Mouse (Mus musculus): ENCODE results near the gene Gm45521. TPM values are rescaled to one million over a fixed set of nuclear protein-coding genes. Genes with fewer than 3 reads are reported as not detected.

The Gm45521 gene
- polyA plus RNA-seq, 1 experiment from 2014 or later = not detected

GRCm38 (mm10) chr14:7974643-7975042 is 17.6 kb downstream of the Gm45521 start:
- Histone ChIP-seq H3K4me2 (ENCODE audit: low read depth, low read length) (no peak overlapping the region), H3K9me3 (ENCODE audit: low read length) (no peaks in the 10 kb centered on the region), H3K36me3 (replicated peaks; ENCODE audit: insufficient read depth, low read length) (no peaks in the 10 kb centered on the region), H3K9ac (replicated peaks) (no peak overlapping the region), H3K27me3 (ENCODE audit: insufficient read depth, low read length) (no peaks in the 10 kb centered on the region), H3K4me3 (ENCODE audit: low read depth, low read length) (no peak overlapping the region), H3K27ac (ENCODE audit: low read depth) (no peak overlapping the region), H3K4me1 (ENCODE audit: insufficient read depth) (no peaks in the 10 kb centered on the region; the same call in 1 of the 2 replicates)
- 43% methylated on average over 1 of the region's 1 CpGs for WGBS (ENCODE audit: insufficient replicate concordance)
- TF ChIP-seq EP300 (IDR thresholded peaks at IDR 0.05; ENCODE audit: low read depth) = no peak
- TF ChIP-seq CTCF (IDR thresholded peaks at IDR 0.05; ENCODE audit: low read depth) = no peak
- DNase-seq (no peak), ATAC-seq (peak; percentile 56)

GRCm38 (mm10) chr14:7975177-7975576 is 18.1 kb downstream of the Gm45521 start:
- H3K27ac ChIP-seq (ENCODE audit: low read depth) = no peak overlapping the region

GRCm38 (mm10) chr14:7977471-7977870 is 20.4 kb downstream of the Gm45521 start:
- no peak overlapping the region for H3K4me2 ChIP-seq (ENCODE audit: low read depth, low read length)
- no peaks in the 10 kb centered on the region; the same call in 1 of the 2 replicates for H3K4me1 ChIP-seq (ENCODE audit: insufficient read depth)
- H3K9me3 ChIP-seq (ENCODE audit: low read length) = no peaks in the 10 kb centered on the region
- H3K4me3 ChIP-seq (ENCODE audit: low read depth, low read length) = no peak overlapping the region
- H3K9ac ChIP-seq (replicated peaks) = no peak overlapping the region
- ATAC-seq = no peak
- no peak for TF ChIP-seq CTCF (IDR thresholded peaks at IDR 0.05; ENCODE audit: low read depth)
- TF ChIP-seq EP300 (IDR thresholded peaks at IDR 0.05; ENCODE audit: low read depth) = no peak
- H3K36me3 ChIP-seq (replicated peaks; ENCODE audit: insufficient read depth, low read length) = no peaks in the 10 kb centered on the region
- WGBS (ENCODE audit: insufficient replicate concordance) = 57% methylated on average over 1 of the region's 1 CpGs
- H3K27ac ChIP-seq (ENCODE audit: low read depth) = 0 out of 2 replicates have a peak overlapping the region, but pooled peaks have one; percentile 7
- DNase-seq = no peak
- H3K27me3 ChIP-seq (ENCODE audit: insufficient read depth, low read length) = no peaks in the 10 kb centered on the region

More at GRCm38 (mm10) chr14:7975177-7975576, 18.1 kb downstream of the Gm45521 start:
- H3K27me3 ChIP-seq (ENCODE audit: insufficient read depth, low read length) = no peaks in the 10 kb centered on the region
- no peaks in the 10 kb centered on the region for H3K36me3 ChIP-seq (replicated peaks; ENCODE audit: insufficient read depth, low read length)
- no peaks in the 10 kb centered on the region; the same call in 1 of the 2 replicates for H3K4me1 ChIP-seq (ENCODE audit: insufficient read depth)
- TF ChIP-seq CTCF (IDR thresholded peaks at IDR 0.05; ENCODE audit: low read depth) (no peak), EP300 (IDR thresholded peaks at IDR 0.05; ENCODE audit: low read depth) (no peak)
- 79% methylated on average over 6 of the region's 6 CpGs for WGBS (ENCODE audit: insufficient replicate concordance)
- no peak overlapping the region for H3K4me2 ChIP-seq (ENCODE audit: low read depth, low read length)
- DNase-seq (no peak), ATAC-seq (0 out of 2 replicates have a peak, but pooled peaks have one; percentile 17)
- H3K9ac ChIP-seq (replicated peaks) = no peak overlapping the region
- H3K9me3 ChIP-seq (ENCODE audit: low read length) = no peaks in the 10 kb centered on the region
- H3K4me3 ChIP-seq (ENCODE audit: low read depth, low read length) = no peak overlapping the region

- Histone ChIP-seq H3K27me3 (ENCODE audit: insufficient read depth, low read length) (no peaks in the 10 kb centered on the region), H3K4me1 (ENCODE audit: insufficient read depth) (no peaks in the 10 kb centered on the region; the same call in 1 of the 2 replicates), H3K9ac (replicated peaks) (no peak overlapping the region), H3K9me3 (ENCODE audit: low read length) (no peaks in the 10 kb centered on the region), H3K4me3 (ENCODE audit: low read depth, low read length) (no peak overlapping the region), H3K27ac (ENCODE audit: low read depth) (no peak overlapping the region), H3K4me2 (ENCODE audit: low read depth, low read length) (no peak overlapping the region), H3K36me3 (replicated peaks; ENCODE audit: insufficient read depth, low read length) (no peaks in the 10 kb centered on the region)
- ATAC-seq (no peak), DNase-seq (no peak)
- 59% methylated on average over 1 of the region's 1 CpGs for WGBS (ENCODE audit: insufficient replicate concordance)
- TF ChIP-seq EP300 (IDR thresholded peaks at IDR 0.05; ENCODE audit: low read depth) = no peak
- no peak for TF ChIP-seq CTCF (IDR thresholded peaks at IDR 0.05; ENCODE audit: low read depth)
Observed at GRCm38 (mm10) chr14:7978183-7978582, 21.1 kb downstream of the Gm45521 start.

GRCm38 (mm10) chr14:7981226-7981625 is 24.1 kb downstream of the Gm45521 start:
- TF ChIP-seq CTCF (IDR thresholded peaks at IDR 0.05; ENCODE audit: low read depth) = no peak
- no peak for TF ChIP-seq EP300 (IDR thresholded peaks at IDR 0.05; ENCODE audit: low read depth)
- Histone ChIP-seq H3K27me3 (ENCODE audit: insufficient read depth, low read length) (no peaks in the 10 kb centered on the region), H3K4me3 (ENCODE audit: low read depth, low read length) (no peak overlapping the region), H3K9me3 (ENCODE audit: low read length) (no peaks in the 10 kb centered on the region), H3K4me2 (ENCODE audit: low read depth, low read length) (no peak overlapping the region), H3K27ac (ENCODE audit: low read depth) (no peak overlapping the region), H3K36me3 (replicated peaks; ENCODE audit: insufficient read depth, low read length) (no peaks in the 10 kb centered on the region), H3K9ac (replicated peaks) (no peak overlapping the region), H3K4me1 (ENCODE audit: insufficient read depth) (no peaks in the 10 kb centered on the region)
- no peak for DNase-seq
- WGBS (ENCODE audit: insufficient replicate concordance) = 90% methylated on average over 1 of the region's 1 CpGs
- no peak for ATAC-seq

GRCm38 (mm10) chr14:7986913-7987312 is 29.8 kb downstream of the Gm45521 start:
- Histone ChIP-seq H3K36me3 (replicated peaks; ENCODE audit: insufficient read depth, low read length) (no peaks in the 10 kb centered on the region), H3K4me2 (ENCODE audit: low read depth, low read length) (no peak overlapping the region), H3K9me3 (ENCODE audit: low read length) (no peaks in the 10 kb centered on the region), H3K4me3 (ENCODE audit: low read depth, low read length) (no peak overlapping the region), H3K27ac (ENCODE audit: low read depth) (0 out of 2 replicates have a peak overlapping the region, but pooled peaks have one; percentile 3), H3K27me3 (ENCODE audit: insufficient read depth, low read length) (no peaks in the 10 kb centered on the region), H3K4me1 (ENCODE audit: insufficient read depth) (peaks cover 1% of the 10 kb centered on the region), H3K9ac (replicated peaks) (no peak overlapping the region)
- DNase-seq (no peak), ATAC-seq (no peak)
- TF ChIP-seq EP300 (IDR thresholded peaks at IDR 0.05; ENCODE audit: low read depth) = no peak
- no peak for TF ChIP-seq CTCF (IDR thresholded peaks at IDR 0.05; ENCODE audit: low read depth)
- WGBS (ENCODE audit: insufficient replicate concordance) = 72% methylated on average over 6 of the region's 6 CpGs

Data from liver, postnatal 0 days (tissue).